Mouse (Mus musculus) Muller cell, postnatal 12 days (primary cell): ENCODE measurements around the gene Hecw1.
"Not testable (repeated sequence)": the region's sequence is repeated elsewhere in the genome, so short reads cannot be mapped to it uniquely, and the experiment has no call there.

ENCODE experiments used
- DNase-seq: peaks from one replicate; pipeline ENCODE4 v3.0.0-alpha.2; 2015; ENCODE audit errors: inconsistent ontology term

The Hecw1 gene

DNA sequence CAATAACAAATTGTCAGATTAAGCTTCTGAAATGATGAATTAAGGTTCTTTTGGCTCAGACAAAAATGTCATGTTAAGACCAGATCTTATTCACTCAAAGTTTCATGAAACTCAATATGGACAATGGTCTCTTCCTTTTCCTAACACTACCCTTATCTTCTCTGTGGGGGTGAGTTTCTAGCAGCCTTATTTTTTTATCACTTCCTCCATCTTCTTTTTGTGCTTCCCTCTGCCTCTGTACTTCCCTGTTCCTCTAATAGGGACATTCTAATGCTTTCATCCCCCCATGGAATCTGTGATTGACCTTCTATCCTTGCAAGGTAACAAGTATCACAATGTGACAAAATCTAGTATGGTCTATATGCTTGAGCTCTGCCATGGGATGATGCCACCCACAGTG, 148.6 kb downstream of the Hecw1 start:
- no peak for DNase-seq

DNA sequence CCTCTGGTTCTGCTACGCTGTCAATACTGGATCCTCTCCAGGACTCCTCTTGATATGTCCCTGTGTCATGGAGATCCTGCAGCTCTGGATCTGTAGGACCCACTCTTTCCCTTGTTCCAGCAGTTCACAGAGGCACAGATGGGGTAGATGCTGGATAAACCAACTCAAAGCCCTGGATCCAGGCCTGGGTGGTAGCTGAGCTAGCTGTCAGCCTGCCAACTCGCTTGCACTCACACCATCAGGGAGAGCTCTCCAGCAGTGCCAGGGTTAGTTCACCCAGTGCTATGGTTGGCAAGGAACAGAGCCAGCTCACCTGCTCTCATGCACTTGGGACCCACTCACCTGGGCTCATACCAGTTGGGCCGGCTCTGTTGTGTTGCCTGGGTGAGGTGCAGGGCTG, 157.5 kb downstream of the Hecw1 start:
- no peak for DNase-seq

DNA sequence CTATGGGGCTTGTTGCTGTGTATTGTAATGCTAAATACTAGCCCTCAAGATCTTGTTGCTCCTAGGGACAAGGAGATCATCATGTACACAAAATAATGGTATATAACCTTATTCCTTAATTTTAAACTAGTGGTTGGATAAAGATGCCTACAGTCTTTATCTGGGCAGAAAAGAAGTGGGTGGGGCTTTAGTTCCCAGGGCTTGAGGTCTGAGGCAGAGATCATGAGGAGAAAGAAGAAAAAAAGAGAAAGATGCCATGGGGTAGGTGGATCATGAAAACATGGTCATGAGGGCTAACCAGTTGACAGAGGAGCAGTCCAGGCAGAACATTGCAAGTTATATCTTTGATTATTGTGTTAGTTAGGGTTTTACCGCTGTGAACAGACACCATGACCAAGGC, 195.8 kb downstream of the Hecw1 start:
- no peak for DNase-seq

DNA sequence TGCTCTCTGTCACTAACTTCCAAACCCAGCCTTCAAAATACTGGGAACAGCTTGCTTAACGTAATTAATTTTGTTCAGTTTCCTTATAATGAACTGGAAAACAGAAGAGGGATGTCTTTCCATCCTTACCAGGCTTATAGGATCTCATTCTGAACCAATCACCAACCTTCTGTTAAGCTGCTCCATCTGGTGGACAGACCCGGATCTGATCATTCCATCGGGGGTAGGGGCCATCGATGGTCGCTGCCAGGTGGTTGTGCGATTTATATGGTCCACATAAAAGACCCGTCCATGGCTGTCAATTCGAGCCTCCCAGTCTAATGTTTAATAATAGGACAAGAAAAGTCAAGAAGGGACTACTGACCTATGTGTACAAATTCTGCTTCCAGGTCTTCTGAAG, 216.4 kb downstream of the Hecw1 start:
- DNase-seq, result no peak

DNA sequence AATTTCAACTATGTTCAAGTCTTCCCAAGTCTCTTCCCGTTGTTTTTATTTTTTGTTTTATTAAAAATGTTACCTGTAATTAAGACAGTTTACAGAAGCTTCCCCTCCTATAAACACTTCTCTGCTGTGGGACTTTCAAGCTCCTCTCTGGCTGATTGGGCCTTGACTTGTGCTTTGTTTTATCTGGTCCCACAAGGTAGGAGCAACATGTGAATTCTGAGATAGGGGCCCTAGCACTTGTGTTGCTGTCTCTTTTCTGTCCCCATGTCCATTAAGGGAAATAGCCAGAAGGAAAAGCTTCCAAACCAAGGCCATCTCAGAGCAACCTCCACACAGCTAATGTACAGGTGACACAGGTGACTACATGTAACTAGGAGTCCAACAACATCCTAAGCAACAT, 218.9 kb downstream of the Hecw1 start:
- no peak for DNase-seq

DNA sequence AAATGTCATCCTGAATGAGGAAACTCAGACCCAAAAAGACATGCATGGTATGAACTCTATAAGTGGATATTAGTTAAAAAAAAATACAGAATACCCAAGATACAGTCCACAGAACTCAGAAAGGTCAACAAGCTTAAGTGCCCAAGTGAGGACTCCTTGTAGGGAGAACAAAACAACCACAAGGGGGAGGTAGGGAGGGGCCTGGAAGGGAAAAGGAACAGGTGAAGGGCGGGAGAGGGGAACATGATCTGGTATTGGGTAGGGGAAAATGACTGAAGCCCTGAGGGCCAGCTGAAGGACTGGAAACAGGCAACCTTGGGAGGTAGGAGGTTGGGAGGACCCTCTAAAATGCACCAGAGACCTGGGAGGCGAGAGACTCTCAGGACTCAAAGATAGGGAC, 220.1 kb downstream of the Hecw1 start:
- no peak for DNase-seq

DNA sequence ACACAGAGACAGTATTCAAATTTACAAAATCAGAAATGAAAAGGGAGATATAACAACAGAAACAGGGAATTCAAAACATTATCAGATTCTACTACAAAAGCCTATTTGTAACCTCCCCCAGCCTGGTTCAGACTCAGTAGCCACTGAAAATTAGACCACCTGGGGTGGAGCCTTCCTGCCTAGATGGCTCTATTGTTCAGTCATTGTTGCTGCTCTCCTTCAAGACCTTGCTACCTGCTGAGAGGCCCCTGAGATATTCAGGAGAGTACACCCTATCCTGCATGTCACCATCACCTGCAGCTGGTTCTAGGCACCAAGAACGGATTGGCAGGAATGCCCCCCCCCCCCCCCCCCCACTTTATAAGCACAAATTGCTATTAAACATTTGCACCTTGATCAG, 233.0 kb downstream of the Hecw1 start:
- no peak for DNase-seq

DNA sequence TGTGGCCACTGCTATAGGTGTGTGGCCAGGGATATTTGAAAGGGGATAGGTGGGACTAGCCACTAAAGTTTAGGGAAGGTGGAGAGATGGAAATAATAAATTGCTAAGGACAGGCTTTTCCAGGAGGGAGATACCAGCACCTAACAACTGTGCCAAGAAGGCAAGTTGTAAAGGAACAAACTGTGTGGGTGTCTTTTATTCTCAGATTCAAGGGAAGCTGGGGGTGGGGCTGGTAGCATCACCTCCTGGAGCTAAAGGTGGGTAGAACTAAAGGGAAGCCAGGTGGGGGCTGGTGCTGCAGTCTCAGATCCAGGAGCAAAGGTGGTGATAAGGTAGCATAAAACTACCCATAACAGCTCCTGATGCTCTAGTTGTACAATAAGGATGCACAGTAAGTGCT, 251.6 kb downstream of the Hecw1 start:
- no peak for DNase-seq

DNA sequence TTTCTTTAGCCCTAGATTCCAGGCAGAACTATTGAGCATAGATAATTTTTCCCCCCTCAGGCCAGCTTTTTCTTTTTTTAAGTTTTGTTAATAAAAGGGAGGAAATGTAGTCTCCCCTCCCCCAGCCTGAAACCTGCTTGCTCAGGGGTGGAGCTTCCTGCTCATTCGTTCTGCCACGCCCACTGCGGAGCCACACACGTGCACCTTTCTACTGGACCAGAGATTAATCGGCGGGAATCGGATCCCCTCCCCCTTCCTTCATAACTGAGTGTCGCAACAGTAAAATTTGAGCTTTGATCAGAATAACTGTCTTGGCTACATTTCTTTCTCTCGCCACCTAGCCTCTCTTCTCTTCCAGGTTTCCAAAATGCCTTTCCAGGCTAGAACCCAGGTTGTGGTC, 262.1 kb downstream of the Hecw1 start:
- DNase-seq, result not testable (repeated sequence)

DNA sequence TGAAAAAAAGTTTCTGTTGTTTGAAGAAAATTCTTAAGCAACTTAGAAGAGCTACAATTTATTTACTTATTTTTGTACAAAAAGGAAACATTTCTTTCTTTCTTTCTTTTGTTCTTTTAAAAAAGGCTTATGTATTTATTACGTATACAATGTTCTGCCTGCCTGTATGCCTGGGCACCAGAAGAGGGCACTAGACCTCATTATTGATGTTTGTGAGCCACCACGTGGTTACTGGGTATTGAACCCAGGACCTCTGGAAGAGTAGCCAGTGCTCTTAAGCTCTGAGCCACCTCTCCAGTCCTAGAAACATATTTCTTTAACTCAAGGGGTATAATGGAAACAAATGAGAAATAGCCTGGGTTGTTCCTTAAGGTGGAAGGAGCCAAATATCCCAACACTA, 277.1 kb downstream of the Hecw1 start:
- no peak for DNase-seq

DNA sequence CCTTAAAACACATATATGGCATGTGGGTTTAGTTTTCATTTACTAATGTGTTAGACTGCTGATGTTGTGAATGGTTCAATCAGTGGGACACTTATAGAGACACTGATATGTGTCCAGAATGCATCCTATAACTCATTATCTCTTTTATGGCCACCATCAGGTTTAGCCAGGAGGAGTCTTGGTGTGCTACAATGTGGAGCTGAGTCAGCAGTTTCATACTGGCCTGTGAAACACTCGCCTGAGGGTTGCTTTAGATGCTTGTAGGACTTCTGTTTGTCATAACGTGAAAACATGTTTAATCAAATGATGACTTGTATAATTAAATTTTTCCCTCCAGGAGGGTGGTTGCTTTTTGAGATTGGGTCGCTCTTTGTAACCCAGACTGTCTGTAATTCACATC, 343.4 kb downstream of the Hecw1 start:
- DNase-seq, result no peak

DNA sequence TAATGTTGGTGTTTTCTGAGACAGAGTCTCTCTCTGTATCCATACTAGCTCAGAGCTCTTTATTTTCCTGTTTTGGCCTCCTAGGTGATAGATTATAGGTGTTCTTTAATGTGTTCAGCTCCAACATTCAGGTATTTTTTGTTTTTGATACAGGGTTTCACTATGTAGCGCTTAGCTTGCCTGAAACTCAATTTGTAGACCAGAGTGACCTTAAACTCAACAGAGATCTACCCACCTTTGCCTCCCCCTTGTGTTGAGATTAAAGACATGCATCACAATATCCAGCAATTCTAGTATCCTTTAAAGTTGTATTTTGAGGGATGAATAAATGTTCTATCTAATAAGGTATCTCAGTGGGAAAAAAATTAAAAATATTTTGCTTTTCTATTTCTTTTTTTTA, 345.0 kb downstream of the Hecw1 start:
- peak; percentile 11 for DNase-seq
